Mouse (Mus musculus) heart, embryonic 12.5 days (tissue): ENCODE measurements at regions not wholly inside any gene's neighbourhood (a gene's known extent, or its start where the extent isn't known, plus 50 kb on each side); places are given as distances from the start of the nearest gene placed in this dataset.
A peak's percentile ranks its signal among the peaks of the same experiment; 100 is the strongest.

ENCODE experiments used
- ATAC-seq: fragments of 200-750 bp; cut with Nextera tagmentation; 2 replicates; pipeline ENCODE4 v1.8.0; 2017; ENCODE audit warnings: moderate TSS enrichment, moderate library complexity; ENCODE audit not compliant: insufficient number of reproducible peaks, low FRiP score
- H3K27ac ChIP-seq: fragments of 300-500 bp; sonication (generic); 2 replicates; pipeline ENCODE4 v1.5.1; 2016; ENCODE audit warnings: mild to moderate bottlenecking, moderate library complexity; ENCODE audit not compliant: poor library complexity, severe bottlenecking
- H3K27me3 ChIP-seq: fragments of 300-500 bp; sonication (generic); replicated peaks from 2 replicates; pipeline ENCODE4 v1.6.1; 2016; ENCODE audit warnings: mild to moderate bottlenecking, moderate library complexity
- H3K36me3 ChIP-seq: fragments of 300-500 bp; sonication (generic); 2 replicates; pipeline ENCODE4 v1.6.1; 2016; ENCODE audit warnings: mild to moderate bottlenecking, moderate library complexity
- H3K4me1 ChIP-seq: fragments of 300-500 bp; sonication (generic); replicated peaks from 2 replicates; pipeline ENCODE4 v1.6.1; 2016; ENCODE audit warnings: mild to moderate bottlenecking
- H3K4me2 ChIP-seq: fragments of 300-500 bp; sonication (generic); 2 replicates; pipeline ENCODE4 v1.6.1; 2016; ENCODE audit warnings: mild to moderate bottlenecking, moderate library complexity
- H3K4me3 ChIP-seq: fragments of 300-500 bp; sonication (generic); 2 replicates; pipeline ENCODE4 v1.5.1; 2016; ENCODE audit warnings: mild to moderate bottlenecking
- H3K9ac ChIP-seq: fragments of 300-500 bp; sonication (generic); 2 replicates; pipeline ENCODE4 v1.6.1; 2016; ENCODE audit warnings: mild to moderate bottlenecking, moderate library complexity
- H3K9me3 ChIP-seq: fragments of 300-500 bp; sonication (generic); replicated peaks from 2 replicates; pipeline ENCODE4 v1.6.1; 2016; ENCODE audit warnings: mild to moderate bottlenecking, moderate library complexity
- WGBS: fragments of 180-500 bp; shearing (Covaris S2); methylation state at CpG from one replicate; pipeline ENCODE4 v1.1.7; 2016; 5-methylcytosine and 5-hydroxymethylcytosine counted together

- H3K4me3 ChIP-seq: no peak overlapping the region
- H3K9me3 ChIP-seq: no peaks in the 10 kb centered on the region
- no peak overlapping the region for H3K9ac ChIP-seq
- no peak overlapping the region for H3K27ac ChIP-seq
- 75% methylated on average over 7 of the region's 7 CpGs for WGBS
- H3K4me1 ChIP-seq: peaks cover 7% of the 10 kb centered on the region
- no peaks in the 10 kb centered on the region for H3K27me3 ChIP-seq
- no peaks in the 10 kb centered on the region for H3K36me3 ChIP-seq
- no peak for ATAC-seq
- H3K4me2 ChIP-seq: no peak overlapping the region
These were observed 359.0 kb upstream of the Tnp1 start for GRCm38 (mm10) chr1:73374531-73375375.

- H3K4me3 ChIP-seq: no peak overlapping the region
- no peaks in the 10 kb centered on the region for H3K36me3 ChIP-seq
- no peaks in the 10 kb centered on the region for H3K27me3 ChIP-seq
- no peak for ATAC-seq
- H3K4me1 ChIP-seq: peaks cover 60% of the 10 kb centered on the region
- 45% methylated on average over 5 of the region's 5 CpGs for WGBS
- no peak overlapping the region for H3K27ac ChIP-seq
- H3K4me2 ChIP-seq: no peak overlapping the region
- no peak overlapping the region for H3K9ac ChIP-seq
- H3K9me3 ChIP-seq: no peaks in the 10 kb centered on the region
These were observed 352.5 kb upstream of the Tnp1 start for GRCm38 (mm10) chr1:73368222-73368621.

GRCm38 (mm10) chr1:73365842-73366241, 350.1 kb upstream of the Tnp1 start:
- Histone ChIP-seq H3K9me3 (no peaks in the 10 kb centered on the region), H3K27me3 (no peaks in the 10 kb centered on the region), H3K4me3 (no peak overlapping the region), H3K36me3 (no peaks in the 10 kb centered on the region), H3K4me1 (peaks cover 79% of the 10 kb centered on the region), H3K4me2 (peak overlapping the region; percentile 6; the same call in 1 of the 2 replicates), H3K9ac (no peak overlapping the region), H3K27ac (peak overlapping the region; percentile 72)
- ATAC-seq: no peak
- 24% methylated on average over 4 of the region's 4 CpGs for WGBS

- no peak for ATAC-seq
- Histone ChIP-seq H3K4me1 (peaks cover 76% of the 10 kb centered on the region), H3K4me2 (0 out of 2 replicates have a peak overlapping the region, but pooled peaks have one; percentile 42), H3K36me3 (no peaks in the 10 kb centered on the region), H3K9me3 (no peaks in the 10 kb centered on the region), H3K4me3 (no peak overlapping the region), H3K9ac (no peak overlapping the region), H3K27ac (peak overlapping the region; percentile 93), H3K27me3 (no peaks in the 10 kb centered on the region)
- 66% methylated on average over 7 of the region's 7 CpGs for WGBS
These were observed 348.6 kb upstream of the Tnp1 start for GRCm38 (mm10) chr1:73364300-73364683.

- 5% methylated on average over 7 of the region's 7 CpGs for WGBS
- Histone ChIP-seq H3K9me3 (no peaks in the 10 kb centered on the region), H3K36me3 (no peaks in the 10 kb centered on the region), H3K27me3 (no peaks in the 10 kb centered on the region), H3K4me3 (no peak overlapping the region), H3K4me2 (peak overlapping the region; percentile 42), H3K9ac (peak overlapping the region; percentile 42; the same call in 1 of the 2 replicates), H3K4me1 (peaks cover 73% of the 10 kb centered on the region), H3K27ac (peak overlapping the region; percentile 93)
- ATAC-seq: peak; percentile 68; the same call in 1 of the 2 replicates
These were observed 348.0 kb upstream of the Tnp1 start for GRCm38 (mm10) chr1:73363549-73364299.

- Histone ChIP-seq H3K9me3 (no peaks in the 10 kb centered on the region), H3K27ac (peak overlapping the region; percentile 93), H3K36me3 (no peaks in the 10 kb centered on the region), H3K4me1 (peaks cover 59% of the 10 kb centered on the region), H3K9ac (no peak overlapping the region), H3K4me2 (no peak overlapping the region), H3K4me3 (no peak overlapping the region), H3K27me3 (no peaks in the 10 kb centered on the region)
- WGBS: 19% methylated on average over 1 of the region's 1 CpGs
- ATAC-seq: peak; percentile 86
These were observed 346.4 kb upstream of the Tnp1 start for GRCm38 (mm10) chr1:73362122-73362521.

- Histone ChIP-seq H3K36me3 (no peaks in the 10 kb centered on the region), H3K4me1 (peaks cover 51% of the 10 kb centered on the region), H3K27me3 (no peaks in the 10 kb centered on the region)
These were observed 345.6 kb upstream of the Tnp1 start for GRCm38 (mm10) chr1:73361300-73361699.

GRCm38 (mm10) chr1:73354447-73354846, 338.7 kb upstream of the Tnp1 start:
- WGBS: 72% methylated on average over 1 of the region's 1 CpGs
- Histone ChIP-seq H3K4me2 (no peak overlapping the region), H3K36me3 (no peaks in the 10 kb centered on the region), H3K4me3 (no peak overlapping the region), H3K9ac (no peak overlapping the region), H3K9me3 (no peaks in the 10 kb centered on the region), H3K27me3 (no peaks in the 10 kb centered on the region), H3K27ac (no peak overlapping the region), H3K4me1 (no peaks in the 10 kb centered on the region)
- ATAC-seq: no peak

More at GRCm38 (mm10) chr1:73361300-73361699, 345.6 kb upstream of the Tnp1 start:
- ATAC-seq: no peak
- Histone ChIP-seq H3K4me3 (no peak overlapping the region), H3K4me2 (no peak overlapping the region), H3K9ac (no peak overlapping the region), H3K9me3 (no peaks in the 10 kb centered on the region), H3K27ac (peak overlapping the region; percentile 93)
- WGBS: 79% methylated on average over 7 of the region's 7 CpGs

- Histone ChIP-seq H3K27me3 (no peaks in the 10 kb centered on the region), H3K4me3 (no peak overlapping the region), H3K9ac (no peak overlapping the region), H3K4me1 (no peaks in the 10 kb centered on the region), H3K9me3 (no peaks in the 10 kb centered on the region), H3K27ac (no peak overlapping the region), H3K4me2 (no peak overlapping the region), H3K36me3 (no peaks in the 10 kb centered on the region)
- WGBS: 40% methylated on average over 6 of the region's 6 CpGs
- ATAC-seq: no peak
These were observed 332.8 kb upstream of the Tnp1 start for GRCm38 (mm10) chr1:73348476-73348875.

- no peaks in the 10 kb centered on the region for H3K4me1 ChIP-seq
- ATAC-seq: no peak
- no peaks in the 10 kb centered on the region for H3K36me3 ChIP-seq
- H3K27me3 ChIP-seq: no peaks in the 10 kb centered on the region
- no peak overlapping the region for H3K4me3 ChIP-seq
- 54% methylated on average over 1 of the region's 1 CpGs for WGBS
- no peak overlapping the region for H3K27ac ChIP-seq
- no peaks in the 10 kb centered on the region for H3K9me3 ChIP-seq
- no peak overlapping the region for H3K4me2 ChIP-seq
- H3K9ac ChIP-seq: no peak overlapping the region
These were observed 328.9 kb upstream of the Tnp1 start for GRCm38 (mm10) chr1:73344587-73344986.

- Histone ChIP-seq H3K9me3 (no peaks in the 10 kb centered on the region), H3K36me3 (no peaks in the 10 kb centered on the region), H3K9ac (no peak overlapping the region), H3K4me1 (no peaks in the 10 kb centered on the region), H3K4me3 (no peak overlapping the region), H3K4me2 (no peak overlapping the region), H3K27ac (no peak overlapping the region), H3K27me3 (no peaks in the 10 kb centered on the region)
- 75% methylated on average over 5 of the region's 5 CpGs for WGBS
- ATAC-seq: no peak
These were observed 326.2 kb upstream of the Tnp1 start for GRCm38 (mm10) chr1:73341911-73342310.
